Mouse (Mus musculus) megakaryocyte progenitor cell, adult 5-6 weeks (primary cell): Measurements from ENCODE around the gene Cacna2d3. TPM values are rescaled to one million over a fixed set of nuclear protein-coding genes. Genes with fewer than 3 reads are reported as not detected.

Source experiments
- ATAC-seq: replicated peaks from 2 replicates; pipeline ENCODE4 v1.8.0; 2016; ENCODE audit warnings: mild to moderate bottlenecking, moderate TSS enrichment, inconsistent platforms; ENCODE audit not compliant: poor library complexity
- total RNA-seq, 2 experiments: library from RNA; stranded (forward) in 1 of 2; stranded (reverse) in 1 of 2; fragments of 157-497, 149-512 nt in 1 of 2; fragments of 200-1000 nt in 1 of 2; gene quantifications; 2 replicates each; pipeline versions ENCODE4 v1.2.3 to v1.2.4; 2015 to 2017

Cacna2d3 gene
- total RNA-seq, 2 experiments from 2014 or later: not detected

- no peak for ATAC-seq
These were observed 542.2 kb downstream of the Cacna2d3 start for GRCm38 (mm10) chr14:29179397-29179888.

- ATAC-seq: no peak
These were observed 542.8 kb downstream of the Cacna2d3 start for GRCm38 (mm10) chr14:29178695-29179396.

- ATAC-seq: no peak
These were observed 546.9 kb downstream of the Cacna2d3 start for GRCm38 (mm10) chr14:29174762-29175161.

GRCm38 (mm10) chr14:29172207-29172606 lies 549.5 kb downstream of the Cacna2d3 start:
- no peak for ATAC-seq

GRCm38 (mm10) chr14:29164653-29165030 lies 557.0 kb downstream of the Cacna2d3 start:
- ATAC-seq: no peak

- no peak for ATAC-seq
These were observed 557.5 kb downstream of the Cacna2d3 start for GRCm38 (mm10) chr14:29163998-29164652.

GRCm38 (mm10) chr14:29159803-29160202 lies 561.9 kb downstream of the Cacna2d3 start:
- ATAC-seq: no peak

- ATAC-seq: no peak
These were observed 564.6 kb downstream of the Cacna2d3 start for GRCm38 (mm10) chr14:29157096-29157495.

- no peak for ATAC-seq
These were observed 577.5 kb downstream of the Cacna2d3 start for GRCm38 (mm10) chr14:29144184-29144583.

- no peak for ATAC-seq
These were observed 584.0 kb downstream of the Cacna2d3 start for GRCm38 (mm10) chr14:29137614-29138013.

- no peak for ATAC-seq
These were observed 584.6 kb downstream of the Cacna2d3 start for GRCm38 (mm10) chr14:29137006-29137579.

- ATAC-seq: no peak
These were observed 586.8 kb downstream of the Cacna2d3 start for GRCm38 (mm10) chr14:29134901-29135300.

GRCm38 (mm10) chr14:29130511-29130910 lies 591.2 kb downstream of the Cacna2d3 start:
- no peak for ATAC-seq

GRCm38 (mm10) chr14:29123886-29124285 lies 597.8 kb downstream of the Cacna2d3 start:
- no peak for ATAC-seq

- no peak for ATAC-seq
These were observed 598.9 kb downstream of the Cacna2d3 start for GRCm38 (mm10) chr14:29122749-29123148.

GRCm38 (mm10) chr14:29113852-29114450 lies 607.7 kb downstream of the Cacna2d3 start:
- no peak for ATAC-seq

- ATAC-seq: no peak
These were observed 610.0 kb downstream of the Cacna2d3 start for GRCm38 (mm10) chr14:29111666-29112065.

GRCm38 (mm10) chr14:29110351-29111091 lies 611.1 kb downstream of the Cacna2d3 start:
- ATAC-seq: no peak

- ATAC-seq: no peak
These were observed 614.2 kb downstream of the Cacna2d3 start for GRCm38 (mm10) chr14:29107464-29107863.

GRCm38 (mm10) chr14:29097776-29098175 lies 623.9 kb downstream of the Cacna2d3 start:
- ATAC-seq: no peak

GRCm38 (mm10) chr14:29095431-29095830 lies 626.2 kb downstream of the Cacna2d3 start:
- no peak for ATAC-seq
